Mouse (Mus musculus): Measurements from ENCODE around the gene Gstt4. TPM values are rescaled to one million over a fixed set of nuclear protein-coding genes. Genes with fewer than 3 reads are reported as not detected.
"Not testable (repeated sequence)": the region's sequence is repeated elsewhere in the genome, so short reads cannot be mapped to it uniquely, and the experiment has no call there.

The Gstt4 gene
- polyA plus RNA-seq, 1 experiment from 2014 or later: not detected

DNA sequence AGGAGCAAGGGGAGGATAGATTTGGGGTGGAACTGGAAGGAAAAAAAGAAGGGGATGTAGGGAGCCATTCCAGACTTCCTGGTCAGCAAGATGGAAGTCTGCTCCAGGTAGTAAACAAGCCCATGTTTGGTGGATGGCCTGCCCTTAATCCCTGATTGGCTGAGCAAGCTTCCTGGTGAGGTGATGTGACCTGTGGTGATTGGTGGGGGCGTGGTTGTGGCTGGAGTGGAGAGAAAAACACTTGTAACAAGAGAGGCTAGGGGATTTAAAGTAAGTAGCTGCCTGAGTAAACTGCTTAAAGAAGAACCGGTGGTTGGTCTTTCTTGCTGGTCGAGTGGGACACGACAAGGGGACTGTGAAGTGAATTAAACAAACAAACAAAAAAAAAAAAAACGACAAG is 54.6 kb downstream of the Gstt4 start:
- H3K4me2 ChIP-seq: not testable (repeated sequence)
- WGBS: 29% methylated on average over 5 of the region's 5 CpGs

DNA sequence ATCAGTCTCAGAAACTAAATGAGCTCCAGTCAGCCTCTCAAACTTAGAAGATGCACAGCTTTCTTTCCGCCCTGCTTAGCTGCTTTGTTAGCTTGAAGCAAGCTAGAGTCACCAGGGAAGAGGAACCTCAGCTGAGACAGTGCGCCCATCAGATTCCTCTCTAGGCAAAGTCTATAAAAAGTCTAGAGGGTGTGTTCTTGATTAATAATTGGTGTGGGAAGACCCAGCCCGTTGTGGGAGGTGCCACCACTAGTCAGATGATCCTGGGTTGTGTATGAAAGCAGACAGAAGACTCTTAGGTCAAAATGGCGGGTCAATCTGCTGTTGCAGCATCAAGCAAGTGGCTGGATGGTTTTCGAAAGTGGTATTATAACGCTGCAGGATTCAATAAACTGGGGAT is 55.5 kb downstream of the Gstt4 start:
- no peak overlapping the region for H3K4me2 ChIP-seq
- no peak overlapping the region for H3K4me3 ChIP-seq
- no peaks in the 10 kb centered on the region for H3K36me3 ChIP-seq
- no peaks in the 10 kb centered on the region for H3K9me3 ChIP-seq (replicated peaks)
- no peaks in the 10 kb centered on the region for H3K27me3 ChIP-seq (replicated peaks)
- ATAC-seq (ENCODE audit: insufficient number of reproducible peaks, low FRiP score): no peak
- 81% methylated on average over 6 of the region's 6 CpGs for WGBS
- H3K9ac ChIP-seq: no peak overlapping the region
- H3K4me1 ChIP-seq (replicated peaks): peaks cover 14% of the 10 kb centered on the region
- no peak overlapping the region for H3K27ac ChIP-seq (ENCODE audit: poor library complexity, severe bottlenecking)

More for the DNA sequence above, 54.6 kb downstream of the Gstt4 start:
- not testable (repeated sequence) for H3K27me3 ChIP-seq (replicated peaks); H3K9me3 ChIP-seq (replicated peaks); H3K27ac ChIP-seq (ENCODE audit: poor library complexity, severe bottlenecking); H3K36me3 ChIP-seq; H3K4me3 ChIP-seq; ATAC-seq (ENCODE audit: insufficient number of reproducible peaks, low FRiP score); H3K9ac ChIP-seq
- H3K4me1 ChIP-seq (replicated peaks): peaks cover 18% of the 10 kb centered on the region

Other genes with a start within 250 kb of the Gstt4 start
- gene Ggt5, start 233.2 kb downstream of the Gstt4 start, polyA plus RNA-seq (2016; fragmentation: Nextera tagmentation; extraction: Ambion mirVana): 6.1 and 7.7 TPM in 2 replicates
- 4.5 and 5.1 TPM in 2 replicates for gene Susd2, start 178.5 kb downstream of the Gstt4 start, polyA plus RNA-seq (2016; fragmentation: Nextera tagmentation; extraction: Ambion mirVana)
- gene Cabin1, start 58.2 kb downstream of the Gstt4 start, polyA plus RNA-seq (2016; fragmentation: Nextera tagmentation; extraction: Ambion mirVana): 26.0 and 26.7 TPM in 2 replicates
- gene Ddt, start 49.1 kb downstream of the Gstt4 start, polyA plus RNA-seq (2016; fragmentation: Nextera tagmentation; extraction: Ambion mirVana): 31.0 and 35.3 TPM in 2 replicates
- gene Gm20441, start 41.6 kb downstream of the Gstt4 start, polyA plus RNA-seq (2016; fragmentation: Nextera tagmentation; extraction: Ambion mirVana): not detected in 2 replicates
- 2.7 and 3.2 TPM in 2 replicates for gene Gstt3, start 41.1 kb downstream of the Gstt4 start, polyA plus RNA-seq (2016; fragmentation: Nextera tagmentation; extraction: Ambion mirVana)
- gene Gstt1, start 24.0 kb downstream of the Gstt4 start, polyA plus RNA-seq (2016; fragmentation: Nextera tagmentation; extraction: Ambion mirVana): 3.9 and 4.2 TPM in 2 replicates
- gene Gstt2, start 14.9 kb upstream of the Gstt4 start, polyA plus RNA-seq (2016; fragmentation: Nextera tagmentation; extraction: Ambion mirVana): 7.2 and 8.1 TPM in 2 replicates
- gene Mif, start 37.7 kb upstream of the Gstt4 start, polyA plus RNA-seq (2016; fragmentation: Nextera tagmentation; extraction: Ambion mirVana): 2,266 and 2,393 TPM in 2 replicates
- 2.1 and 2.2 TPM in 2 replicates for gene Derl3, start 70.9 kb upstream of the Gstt4 start, polyA plus RNA-seq (2016; fragmentation: Nextera tagmentation; extraction: Ambion mirVana)
- 125 and 126 TPM in 2 replicates for gene Smarcb1, start 99.1 kb upstream of the Gstt4 start, polyA plus RNA-seq (2016; fragmentation: Nextera tagmentation; extraction: Ambion mirVana)
- gene Chchd10, start 110.6 kb upstream of the Gstt4 start, polyA plus RNA-seq (2016; fragmentation: Nextera tagmentation; extraction: Ambion mirVana): 408 and 409 TPM in 2 replicates
- gene Mmp11, start 114.0 kb upstream of the Gstt4 start, polyA plus RNA-seq (2016; fragmentation: Nextera tagmentation; extraction: Ambion mirVana): 25.4 and 27.1 TPM in 2 replicates
- 0.80 and 1.1 TPM in 2 replicates for gene Gm867, start 118.1 kb upstream of the Gstt4 start, polyA plus RNA-seq (2016; fragmentation: Nextera tagmentation; extraction: Ambion mirVana)
- 0.24 TPM in 1 of 2 replicates, not detected in the other for gene Vpreb3, start 120.5 kb upstream of the Gstt4 start, polyA plus RNA-seq (2016; fragmentation: Nextera tagmentation; extraction: Ambion mirVana)
- 0.06 TPM in 1 of 2 replicates, not detected in the other for gene Gm5134, start 132.0 kb upstream of the Gstt4 start, polyA plus RNA-seq (2016; fragmentation: Nextera tagmentation; extraction: Ambion mirVana)
- 19.2 and 19.7 TPM in 2 replicates for gene Zfp280b, start 210.1 kb upstream of the Gstt4 start, polyA plus RNA-seq (2016; fragmentation: Nextera tagmentation; extraction: Ambion mirVana)